Mouse (Mus musculus) erythroblast, embryonic 14.5 days (primary cell): Measurements from ENCODE around the gene Ghrh.

Source experiments
- GATA1 ChIP-seq: IDR thresholded peaks from 2 replicates; pipeline ENCODE4 v1.6.1; 2012; ENCODE audit warnings: low read length, inconsistent platforms, mixed read lengths
- TAL1 ChIP-seq: IDR thresholded peaks from 3 replicates; pipeline ENCODE4 v1.6.1; 2012; ENCODE audit warnings: low read length, inconsistent platforms, mixed read lengths

GRCm38 (mm10) chr2:157341554-157342270 lies 5.6 kb downstream of the Ghrh start:
- TF ChIP-seq GATA1 (no peak), TAL1 (no peak)
